Mouse (Mus musculus) megakaryocyte, embryonic 14.5 days (primary cell): ENCODE measurements around the gene Leo1.

Experiments used
- FLI1 ChIP-seq: IDR thresholded peaks from 2 replicates; pipeline ENCODE4 v1.6.1; 2012; ENCODE audit warnings: low read length, inconsistent platforms, mixed read lengths
- GATA1 ChIP-seq: IDR thresholded peaks from 3 replicates; pipeline ENCODE4 v1.6.1; 2012; ENCODE audit warnings: mixed read lengths, low read length, inconsistent platforms, borderline replicate concordance

- TF ChIP-seq GATA1: no peak
- no peak for TF ChIP-seq FLI1
Measured at GRCm38 (mm10) chr9:75432694-75433093, 8.6 kb upstream of the Leo1 start.
